Mouse (Mus musculus) lung, postnatal 14 days (tissue): ENCODE data around the gene Catsperg1.
"Not testable (repeated sequence)": the region's sequence is repeated elsewhere in the genome, so short reads cannot be mapped to it uniquely, and the experiment has no call there.

Experiments
- DNase-seq: peaks from one replicate; pipeline ENCODE4 v3.0.0; 2021

Catsperg1 gene

DNA sequence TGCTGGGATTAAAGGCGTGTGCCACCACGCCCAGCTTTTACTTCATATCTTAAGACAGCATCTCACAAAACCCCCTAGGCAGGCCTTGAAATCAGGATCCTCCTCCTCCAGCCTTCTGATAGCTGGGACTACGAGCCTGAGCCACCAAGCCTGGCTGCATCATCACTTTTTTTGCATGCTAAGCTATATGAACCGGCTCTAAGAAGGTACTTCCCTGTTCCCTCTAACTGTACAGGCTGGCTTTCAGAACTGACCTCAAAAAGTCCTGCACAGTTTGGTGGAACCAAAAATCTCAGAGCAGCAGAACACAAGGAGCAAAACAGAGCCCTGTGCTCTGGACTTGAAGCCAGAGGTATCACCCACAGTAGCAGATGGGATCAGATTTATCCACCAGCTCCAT, 14.4 kb upstream of the Catsperg1 start:
- no peak for DNase-seq

DNA sequence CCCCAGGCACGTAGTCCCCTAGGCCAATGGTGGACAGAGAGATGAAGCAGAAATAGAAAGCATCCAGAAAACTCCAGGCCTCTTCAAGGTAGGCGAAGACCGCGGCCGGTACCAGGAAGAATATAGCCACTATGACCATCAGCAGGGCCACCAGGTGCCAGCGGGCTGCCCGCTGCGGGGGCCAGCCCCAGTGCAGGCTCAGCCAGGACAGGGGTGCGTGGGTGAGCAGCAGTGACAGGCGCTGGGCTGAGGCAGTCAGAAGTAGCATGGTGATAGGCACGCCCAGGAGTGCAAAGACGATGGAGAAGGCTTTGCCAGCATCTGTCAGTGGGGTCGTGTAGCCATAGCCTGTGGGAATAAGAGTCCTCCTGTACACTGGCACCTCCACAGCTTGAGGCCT, 11.7 kb upstream of the Catsperg1 start:
- DNase-seq, result no peak

DNA sequence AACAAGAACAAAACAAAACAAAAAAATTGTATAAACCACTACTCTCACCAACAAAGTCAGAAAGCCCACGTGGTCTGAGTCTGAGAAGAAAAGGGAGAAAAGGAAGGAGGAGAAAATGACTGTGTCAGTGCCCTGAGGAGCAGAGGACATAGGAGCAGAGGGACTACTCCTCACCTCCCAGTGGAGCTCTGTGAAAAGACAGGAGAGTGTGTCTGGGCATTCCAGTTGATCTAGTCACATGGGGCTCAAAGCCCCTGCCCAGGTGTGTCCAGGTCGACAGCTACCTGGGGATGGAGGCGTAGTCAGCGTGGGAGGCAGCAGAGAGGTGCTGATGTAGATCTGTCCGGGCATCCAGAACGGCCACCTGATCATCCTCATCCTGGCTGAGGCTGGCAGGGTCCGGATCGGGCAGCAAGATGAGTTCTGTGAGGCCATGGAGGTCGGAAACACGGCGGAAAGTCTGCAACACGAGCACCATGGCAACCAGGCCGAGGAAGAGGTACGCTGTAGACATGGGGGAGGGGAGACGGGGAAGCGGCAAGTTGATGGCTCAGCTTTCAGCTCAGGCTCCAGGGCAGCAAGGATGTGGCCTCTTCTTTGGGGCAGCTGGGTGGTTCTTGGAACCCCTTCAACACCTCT, 11.0 kb upstream of the Catsperg1 start:
- DNase-seq, result no peak

DNA sequence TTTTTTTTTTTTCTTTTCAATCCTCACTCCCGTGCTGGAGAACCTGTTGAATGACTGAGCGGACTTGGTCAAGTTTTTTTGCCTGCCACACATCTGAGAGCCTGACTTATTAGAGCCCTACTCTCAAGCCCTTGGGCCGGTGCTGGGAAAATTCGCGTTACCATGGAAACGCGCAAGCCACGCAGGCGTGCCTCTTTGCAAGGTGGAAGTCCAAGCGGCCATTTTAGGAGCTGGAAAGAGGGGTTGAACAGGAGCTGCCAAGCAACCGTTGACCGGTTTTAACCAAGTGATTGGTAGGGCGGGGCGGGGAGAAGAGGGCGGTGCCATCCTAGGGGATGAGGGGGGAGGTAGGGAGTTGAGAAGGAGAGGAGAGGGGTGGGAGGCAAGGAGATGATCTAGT, 1.0 kb upstream of the Catsperg1 start:
- DNase-seq, result no peak

DNA sequence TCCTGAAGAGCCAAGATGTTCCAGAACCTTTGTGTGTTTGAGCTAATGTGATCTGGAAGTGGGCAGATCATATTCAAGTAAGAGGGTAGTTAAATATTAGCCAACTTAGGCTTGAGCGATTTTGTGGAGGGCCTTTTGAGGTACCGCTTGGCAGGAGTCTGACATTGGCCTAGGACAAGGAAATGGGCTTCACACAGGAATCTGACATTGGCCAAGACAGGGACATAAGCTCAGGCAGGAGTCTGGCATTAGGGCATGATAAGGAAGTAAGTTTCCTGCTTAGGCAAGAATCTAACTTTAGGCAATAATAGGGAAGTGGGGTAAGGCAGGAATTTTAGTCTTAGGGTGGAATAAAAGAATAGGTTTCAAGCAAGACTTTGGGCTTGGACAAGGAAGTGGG, 401 bp upstream of the Catsperg1 start:
- no peak for DNase-seq

DNA sequence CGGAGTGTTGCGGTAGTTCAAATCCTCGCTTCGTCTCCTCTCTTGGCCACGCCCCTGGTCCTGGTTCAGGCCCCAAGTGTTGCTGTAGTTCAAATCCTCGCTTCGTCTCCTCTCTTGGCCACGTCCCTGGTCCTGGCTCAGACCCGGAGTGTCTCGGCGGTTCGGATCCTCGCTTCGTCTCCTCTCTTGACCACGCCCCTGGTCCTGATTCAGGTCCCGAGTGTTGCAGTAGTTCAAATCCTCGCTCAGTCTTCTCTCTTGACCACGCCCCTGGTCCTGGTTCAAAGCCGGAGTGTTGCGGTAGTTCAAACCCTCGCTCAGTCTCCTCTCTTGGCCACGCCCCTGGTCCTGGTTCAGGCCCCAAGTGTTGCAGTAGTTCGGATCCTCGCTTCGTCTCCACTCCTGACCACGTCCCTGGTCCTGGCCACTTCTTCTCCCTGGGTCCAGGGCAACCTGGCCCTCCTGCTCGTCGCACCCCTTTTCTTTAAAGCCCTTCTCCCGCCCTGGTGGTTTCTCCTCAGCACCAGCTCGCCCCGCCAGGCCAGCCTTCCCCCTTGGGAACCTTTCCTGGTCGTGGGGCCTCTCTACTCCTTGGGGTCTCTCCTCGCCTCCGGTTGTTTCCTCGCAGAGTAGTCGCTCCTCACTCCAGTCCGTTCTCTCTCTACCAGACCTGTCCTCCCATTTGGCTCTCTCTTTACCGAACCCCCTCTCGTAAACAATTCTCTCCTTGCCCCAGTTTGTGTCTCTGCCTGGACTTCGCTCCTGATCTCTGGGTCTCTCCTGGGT, 867 bp downstream of the Catsperg1 start:
- not testable (repeated sequence) for DNase-seq

DNA sequence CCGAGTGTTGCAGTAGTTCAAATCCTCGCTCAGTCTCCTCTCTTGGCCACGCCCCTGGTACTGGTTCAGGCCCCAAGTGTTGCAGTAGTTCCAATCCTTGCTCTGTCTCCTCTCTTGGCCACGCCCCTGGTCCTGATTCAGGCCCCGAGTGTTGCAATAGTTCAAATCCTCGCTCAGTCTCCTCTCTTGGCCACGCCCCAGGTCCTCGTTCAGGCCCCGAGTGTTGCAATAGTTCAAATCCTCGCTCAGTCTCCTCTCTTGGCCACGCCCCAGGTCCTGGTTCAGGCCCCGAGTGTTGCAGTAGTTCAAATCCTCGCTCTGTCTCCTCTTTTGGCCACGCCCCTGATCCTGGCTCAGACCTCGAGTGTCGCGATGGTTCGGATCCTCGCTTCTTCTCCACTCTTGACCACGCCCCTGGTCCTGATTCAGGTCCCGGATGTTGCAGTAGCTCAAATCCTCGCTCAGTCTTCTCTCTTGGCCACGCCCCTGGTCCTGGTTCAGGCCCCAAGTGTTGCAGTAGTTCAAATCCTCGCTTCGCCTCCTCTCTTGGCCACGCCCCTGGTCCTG, 1.6 kb downstream of the Catsperg1 start:
- DNase-seq, result peak; percentile 7

DNA sequence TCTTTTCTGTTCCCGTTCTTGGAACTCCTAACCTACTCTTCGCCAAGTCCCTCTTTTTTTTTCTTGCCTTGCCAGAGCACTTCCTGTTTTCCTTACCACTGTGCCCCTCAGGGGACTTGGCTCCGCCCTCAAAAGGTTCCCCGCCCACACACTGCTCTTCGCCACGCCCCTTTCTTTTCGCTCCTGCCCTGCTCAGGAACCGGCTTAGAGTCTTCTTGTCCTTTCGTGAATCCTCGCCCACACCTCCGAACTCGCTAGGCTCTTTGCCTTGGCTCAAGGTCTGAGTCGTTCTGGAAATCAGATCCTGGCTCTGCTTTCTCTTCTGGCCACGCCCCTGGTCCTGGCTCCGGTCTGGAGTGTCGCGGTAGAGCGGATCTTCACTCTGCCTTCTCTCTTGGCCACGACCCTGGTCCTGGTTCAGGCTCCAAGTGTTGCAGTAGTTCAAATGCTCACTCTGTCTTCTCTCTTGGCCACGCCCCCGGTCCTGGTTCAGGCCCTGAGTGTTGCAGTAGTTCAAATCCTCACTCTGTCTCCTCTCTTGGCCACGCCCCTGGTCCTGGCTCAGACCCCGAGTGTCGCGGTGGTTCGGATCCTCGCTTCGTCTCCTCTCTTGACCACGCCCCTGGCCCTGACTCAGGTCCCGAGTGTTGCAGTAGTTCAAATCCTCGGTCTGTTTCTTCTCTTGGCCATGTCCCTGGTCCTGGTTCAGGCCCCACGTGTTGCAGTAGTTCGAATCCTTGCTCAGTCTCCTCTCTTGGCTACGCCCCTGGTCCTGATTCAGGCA, 2.2 kb downstream of the Catsperg1 start:
- DNase-seq, result peak; percentile 91

DNA sequence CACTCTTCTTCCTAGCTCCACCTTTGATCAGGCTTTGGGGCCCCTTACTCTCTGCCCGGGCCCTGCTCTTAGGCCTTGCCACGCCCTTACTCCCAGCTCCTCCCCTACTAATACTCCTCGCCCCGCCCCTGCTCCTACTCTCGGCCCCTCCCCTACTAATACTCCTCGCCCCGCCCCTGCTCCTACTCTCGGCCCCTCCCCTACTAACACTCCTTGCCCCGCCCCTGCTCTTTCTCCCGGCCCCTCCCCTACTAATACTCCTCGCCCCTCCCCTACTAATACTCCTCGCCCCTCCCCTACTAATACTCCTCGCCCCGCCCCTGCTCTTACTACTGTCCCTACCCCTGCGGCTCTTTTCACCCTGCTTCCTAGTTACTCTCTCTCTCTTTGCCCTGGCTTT, 2.8 kb downstream of the Catsperg1 start:
- peak; percentile 70 for DNase-seq

DNA sequence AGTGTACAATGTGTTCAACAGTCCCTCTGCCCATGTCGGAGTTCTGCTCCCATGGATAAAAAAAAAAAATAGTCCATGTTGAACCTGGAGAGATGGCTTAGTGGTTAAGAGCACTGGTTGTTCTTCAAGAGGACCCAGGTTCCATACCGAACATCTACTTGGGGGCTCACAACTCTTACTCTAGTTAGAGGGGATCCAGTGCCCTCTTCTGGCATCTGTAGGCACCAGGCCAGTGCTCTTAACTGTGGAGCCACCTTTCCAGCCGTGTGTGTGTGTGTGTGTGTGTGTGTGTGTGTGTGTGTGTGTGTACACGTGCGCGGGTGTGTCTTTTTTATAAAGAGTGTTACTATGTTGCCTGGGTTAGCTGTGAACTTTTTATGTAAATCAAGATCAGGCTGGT, 11.3 kb downstream of the Catsperg1 start:
- DNase-seq, result no peak

DNA sequence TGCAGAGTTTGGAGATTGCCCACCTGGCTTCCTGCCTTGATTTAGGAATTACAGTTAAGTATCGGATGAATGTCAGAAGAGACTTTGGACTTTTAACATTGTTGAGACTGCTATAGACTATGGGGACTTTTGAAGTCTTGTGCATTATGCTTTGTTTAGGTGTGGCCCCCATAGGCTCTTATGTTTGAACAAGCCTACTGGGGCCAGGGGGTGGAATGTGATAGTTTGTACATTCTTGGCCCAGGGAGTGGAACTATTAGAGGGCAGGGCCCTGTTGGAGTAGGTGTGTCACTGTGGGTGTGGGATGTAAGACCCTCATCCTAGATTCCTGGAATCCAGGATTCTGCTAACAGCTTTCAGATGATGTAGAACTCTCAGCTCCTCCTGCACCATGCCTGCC, 19.6 kb downstream of the Catsperg1 start:
- DNase-seq, result not testable (repeated sequence)

DNA sequence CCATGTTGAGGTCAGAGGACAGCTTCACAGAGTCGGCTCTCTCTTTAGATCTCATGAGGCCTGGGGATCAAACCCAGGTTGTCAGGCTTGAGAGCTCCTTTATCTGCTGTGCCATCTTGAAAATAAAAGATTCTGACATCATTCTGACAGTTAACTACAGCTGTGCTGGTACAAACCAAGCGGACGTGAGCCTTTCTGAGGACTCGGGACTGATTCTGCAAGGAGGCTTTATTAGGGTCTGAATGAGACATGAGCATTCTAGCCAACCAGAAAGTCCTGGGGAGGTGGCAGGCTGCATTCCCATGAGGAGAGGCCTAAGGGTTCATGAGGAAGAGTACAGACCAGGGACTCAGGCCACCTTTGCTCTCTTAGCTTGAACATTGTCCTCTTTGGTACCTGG, 32.5 kb downstream of the Catsperg1 start:
- DNase-seq, result not testable (repeated sequence)

DNA sequence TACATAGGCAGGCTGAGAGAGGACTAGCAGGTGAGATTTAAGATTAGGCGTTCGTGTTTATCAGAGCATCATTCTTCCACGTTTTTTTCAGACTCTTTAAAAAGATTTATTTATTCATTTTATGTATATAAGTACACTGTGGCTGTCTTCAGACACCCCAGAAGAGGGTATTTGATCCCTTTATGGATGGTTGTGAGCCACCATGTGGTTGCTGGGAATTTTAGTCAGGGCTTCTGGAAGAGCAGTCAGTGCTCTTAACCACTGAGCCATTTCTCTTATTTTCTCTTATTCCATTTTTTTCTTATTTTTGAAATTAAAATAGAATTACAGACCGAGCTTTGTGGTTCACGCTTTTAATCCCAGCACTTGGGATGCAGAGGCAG, 33.0 kb downstream of the Catsperg1 start:
- no peak for DNase-seq

DNA sequence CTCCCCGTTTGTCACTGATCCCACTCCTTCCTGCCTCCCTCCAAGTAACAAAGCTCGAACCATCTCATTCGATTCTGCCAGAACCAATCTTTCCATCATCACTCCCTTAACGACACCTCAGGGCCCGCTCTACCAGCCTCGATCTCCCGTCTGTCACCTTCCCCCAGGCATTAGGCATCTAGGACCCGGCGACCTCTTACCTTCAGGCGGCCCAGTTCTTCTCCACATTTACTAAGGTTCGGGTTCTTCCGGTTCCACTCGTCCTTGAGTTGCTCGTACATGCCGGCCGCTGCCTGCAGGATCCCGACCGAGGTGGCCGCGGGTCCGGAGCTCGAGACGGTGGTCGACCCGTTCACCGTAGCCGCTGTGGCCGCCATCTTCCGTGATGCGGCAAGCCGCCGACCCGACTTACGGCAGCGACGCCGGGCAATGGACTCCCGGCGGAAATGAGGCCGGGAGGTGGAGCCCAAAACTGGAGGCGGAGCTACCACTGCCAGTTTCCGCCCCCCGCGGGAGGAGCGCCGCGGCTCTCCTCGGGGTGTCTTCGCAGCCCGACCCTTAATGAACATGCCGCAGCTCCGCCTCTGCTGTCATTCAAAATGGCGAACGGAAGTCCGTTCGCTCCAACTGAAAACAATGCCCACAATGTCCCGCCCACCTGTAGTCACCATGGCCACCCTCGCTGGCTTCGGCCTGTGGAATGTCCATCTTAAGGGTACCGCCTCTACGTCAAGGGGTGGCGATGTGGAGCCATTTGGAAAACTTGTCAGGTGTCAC, 33.6 kb downstream of the Catsperg1 start, which contains the start of gene Psmd8:
Psmd8 (minus strand) TSS at position 625 of the 777 bp plus-strand sequence.
- peak; percentile 96 for DNase-seq

DNA sequence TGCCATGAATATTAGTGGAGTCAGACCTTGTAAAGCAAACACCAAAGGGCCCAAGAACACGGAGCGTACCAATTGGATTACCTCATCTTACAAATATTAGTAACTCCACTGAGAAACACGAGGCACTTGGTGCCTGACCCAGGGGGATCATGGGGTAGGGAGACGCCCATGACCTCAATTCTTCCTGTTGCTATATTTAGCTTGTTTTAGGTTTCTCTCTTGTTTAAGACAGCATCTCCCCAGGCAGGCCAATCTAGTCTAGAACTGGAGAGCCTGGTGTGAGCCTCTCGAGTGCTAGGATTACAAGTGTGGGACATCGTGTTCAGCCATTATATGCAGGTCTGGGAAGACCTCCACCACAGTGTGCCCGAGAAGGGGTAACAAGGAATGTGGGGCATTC, 34.5 kb downstream of the Catsperg1 start:
- no peak for DNase-seq

DNA sequence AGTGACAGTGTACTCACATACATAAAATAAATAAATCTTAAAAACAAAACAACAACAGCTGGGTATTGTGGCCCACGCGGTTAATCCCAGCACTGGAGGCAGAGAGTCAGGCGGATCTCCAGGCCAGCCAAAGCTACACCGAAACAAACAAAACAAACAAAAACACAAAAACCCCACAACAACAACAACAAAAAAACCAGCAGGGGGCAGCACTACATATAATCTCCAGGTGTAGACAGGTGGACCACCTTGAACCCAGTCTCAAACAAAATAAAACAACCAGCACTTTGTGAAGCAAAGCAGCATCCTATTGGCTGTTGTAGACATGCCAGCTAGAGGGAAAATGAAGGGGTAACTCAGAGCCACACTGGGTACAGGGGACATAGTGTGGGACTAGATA, 35.7 kb downstream of the Catsperg1 start:
- DNase-seq, result no peak

DNA sequence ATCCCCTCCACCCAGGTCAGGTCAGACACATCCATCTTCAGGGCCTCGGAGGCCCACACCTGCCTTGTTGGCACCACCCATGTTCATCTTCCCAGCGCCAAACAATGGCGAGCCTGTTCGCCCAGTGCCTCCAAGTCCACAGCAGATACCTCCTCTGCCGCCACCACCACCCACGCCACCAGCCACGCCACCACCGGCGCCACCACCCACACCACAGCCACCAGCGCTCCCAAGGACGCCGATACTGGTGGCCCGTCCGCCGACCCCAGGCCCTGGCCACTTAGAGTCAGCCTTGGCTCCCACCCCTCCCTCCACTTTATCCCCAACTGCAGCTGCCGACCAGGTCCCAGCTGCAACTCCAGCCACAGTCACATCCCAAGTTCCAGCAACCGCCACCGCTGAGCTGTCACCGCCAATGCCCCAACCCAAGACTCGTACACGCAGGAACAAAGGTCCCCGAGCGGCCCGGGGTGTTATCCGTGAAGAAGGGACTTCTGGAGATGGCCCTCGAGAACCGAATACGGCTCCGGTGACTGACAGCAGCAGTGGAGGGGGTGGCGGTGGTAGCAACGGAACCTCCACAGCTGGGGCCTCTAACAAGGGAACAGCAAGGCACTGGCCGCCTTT, 41.3 kb downstream of the Catsperg1 start:
- no peak for DNase-seq

DNA sequence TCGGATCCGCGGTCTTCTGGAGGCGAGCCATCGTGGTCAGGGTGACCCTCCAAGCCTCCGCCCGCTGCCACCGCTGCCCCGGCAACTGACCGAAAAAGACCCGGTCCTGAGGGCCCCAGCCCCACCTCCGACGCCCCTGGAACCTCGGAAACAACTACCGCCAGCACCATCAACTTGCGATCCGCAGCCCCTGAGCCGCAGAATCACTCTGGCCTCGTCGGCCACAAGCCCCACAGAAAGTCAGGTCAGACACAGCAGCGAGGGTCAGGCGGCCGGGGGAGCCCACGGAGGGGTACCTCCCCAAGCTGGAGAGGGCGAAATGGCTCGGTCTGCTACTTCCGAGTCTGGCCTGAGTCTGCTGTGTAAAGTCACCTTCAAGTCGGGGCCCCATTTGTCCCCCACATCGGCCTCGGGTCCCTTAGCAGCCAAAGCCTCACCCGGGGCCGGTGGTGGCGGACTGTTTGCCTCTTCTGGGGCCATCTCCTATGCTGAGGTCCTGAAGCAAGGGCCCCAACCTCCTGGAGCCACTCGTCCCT, 42.2 kb downstream of the Catsperg1 start:
- DNase-seq, result no peak

DNA sequence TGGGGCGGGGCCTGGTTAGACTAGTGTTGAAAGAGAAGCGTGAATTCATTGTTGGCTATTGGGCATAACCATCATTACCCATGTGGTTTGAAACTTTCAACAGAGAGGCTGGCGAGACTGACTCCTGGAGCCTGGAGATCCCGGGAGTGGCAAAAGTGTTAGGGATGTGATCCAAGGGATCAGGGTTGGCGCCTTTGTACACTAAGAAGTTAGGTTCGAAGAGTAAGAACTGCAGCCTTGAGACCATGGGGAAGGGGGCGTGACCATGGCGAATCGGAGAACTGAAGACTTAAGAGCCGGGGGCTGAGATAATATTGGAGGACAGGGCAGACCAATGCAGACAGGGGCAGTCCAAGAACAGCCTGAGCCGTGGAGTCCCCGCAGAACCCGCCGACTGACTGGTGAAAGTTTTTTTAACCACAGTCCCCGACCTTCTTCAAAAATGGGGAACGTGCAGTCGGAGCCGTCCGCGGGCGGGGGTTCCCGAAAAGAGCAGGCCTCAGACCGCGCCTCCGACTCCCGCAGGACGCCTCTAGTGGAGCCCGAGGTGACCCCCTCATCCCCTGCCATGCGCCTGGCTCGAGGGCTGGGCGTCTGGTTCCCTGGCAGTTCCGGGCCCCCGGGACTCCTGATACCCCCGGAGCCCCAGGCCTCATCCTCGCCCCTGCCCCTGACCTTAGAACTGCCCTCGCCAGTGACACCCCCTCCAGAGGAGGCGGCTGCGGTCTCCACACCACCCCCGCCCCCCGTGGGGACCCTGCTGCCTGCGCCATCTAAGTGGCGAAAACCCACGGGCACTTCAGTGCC, 42.9 kb downstream of the Catsperg1 start:
- peak; percentile 35 for DNase-seq

DNA sequence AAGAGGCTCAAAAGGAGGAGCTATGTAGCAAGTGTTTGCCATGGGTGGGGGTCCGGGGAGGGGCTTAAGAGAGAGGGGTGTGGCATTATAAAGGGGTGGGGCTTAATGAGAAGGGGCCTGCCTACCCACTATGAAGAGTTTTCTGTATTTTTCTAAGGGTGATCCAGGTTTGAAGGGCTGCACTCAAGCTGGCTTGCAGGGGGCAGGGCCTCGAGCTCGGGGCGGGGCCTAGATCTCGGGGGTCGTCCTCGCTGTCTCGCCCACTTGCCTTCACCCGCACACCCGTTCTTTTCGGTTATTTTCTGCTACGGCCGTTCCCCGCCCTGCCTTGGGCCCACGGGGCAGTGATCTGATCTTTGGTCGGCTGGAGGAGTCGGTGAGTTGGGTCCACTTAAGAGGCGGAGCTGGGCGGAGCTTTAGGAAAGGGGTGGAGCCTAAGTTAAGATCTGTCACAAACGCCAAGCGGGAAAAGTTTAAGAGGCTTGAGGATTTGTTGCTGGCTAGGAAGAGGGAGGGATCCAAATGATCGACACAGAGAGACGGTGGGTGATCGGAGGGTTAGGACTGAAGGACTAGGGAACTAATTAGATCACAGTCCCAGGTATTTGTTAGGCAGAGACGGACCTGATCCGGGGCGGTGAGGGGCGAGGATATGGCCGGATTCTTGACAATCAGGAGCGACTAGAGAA, 43.6 kb downstream of the Catsperg1 start, which contains the start of the genes Ggn and Spred3:
Ggn (plus strand) TSS at position 145 of the 689 bp plus-strand sequence.
Spred3 (minus strand) TSS at position 346 of the 689 bp plus-strand sequence.
- DNase-seq, result peak; percentile 80
